Mouse (Mus musculus): ENCODE measurements at regions not wholly inside any gene's neighbourhood (a gene's known extent, or its start where the extent isn't known, plus 50 kb on each side); places are given as distances from the start of the nearest gene placed in this dataset.

GRCm38 (mm10) chr4:125201638-125202325 is 74.1 kb upstream of the Zc3h12a start:
- TF ChIP-seq CTCF (IDR thresholded peaks at IDR 0.05; ENCODE audit: low read depth), result no peak
- no peak for TF ChIP-seq EP300 (optimal IDR thresholded peaks at IDR 0.05)
